Mouse (Mus musculus) olfactory bulb, adult 2 months (tissue): Measurements from ENCODE around the gene Immp2l.

ENCODE experiments used
- CTCF ChIP-seq: fragments of 200-500 bp; IDR thresholded peaks from 2 replicates; pipeline ENCODE4 v1.5.1; 2012; ENCODE audit warnings: low read depth, mild to moderate bottlenecking, low read length, moderate library complexity; ENCODE audit not compliant: insufficient read depth
- POLR2A ChIP-seq: fragments of 200-500 bp; IDR thresholded peaks from 2 replicates; pipeline ENCODE4 v1.6.1; 2012; ENCODE audit warnings: mild to moderate bottlenecking, low read depth, low read length, moderate library complexity; ENCODE audit not compliant: insufficient read depth

DNA sequence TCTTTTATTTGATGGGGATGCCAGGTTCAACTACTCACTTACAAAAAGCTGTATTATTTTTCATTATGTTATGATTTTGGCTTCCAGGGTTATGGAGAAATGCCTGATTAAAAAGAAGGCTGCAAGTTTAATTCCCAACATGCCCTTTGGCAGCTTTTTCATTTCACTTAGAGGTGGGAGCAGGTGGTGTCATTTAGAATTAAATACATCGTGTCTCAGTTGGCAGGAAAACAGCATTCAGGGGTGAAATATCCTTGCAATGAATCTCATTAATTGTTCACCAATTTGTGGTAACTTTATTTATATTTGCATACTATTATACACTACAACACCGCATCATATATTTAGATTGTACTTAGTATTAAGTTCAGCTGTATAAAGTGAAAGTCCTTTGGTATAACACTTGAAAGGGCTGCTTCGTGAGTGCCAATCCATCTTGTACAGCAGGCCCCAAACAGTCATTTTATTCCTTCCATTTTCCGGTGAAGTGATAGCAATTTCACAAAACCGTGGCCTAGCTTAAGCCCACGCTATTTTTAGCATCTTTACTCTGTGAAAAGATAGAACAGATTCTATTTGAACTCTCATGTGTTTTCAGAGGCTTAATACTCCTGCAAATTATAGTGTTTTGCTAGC is 818.9 kb downstream of the Immp2l start:
- TF ChIP-seq CTCF (no peak), POLR2A (no peak)
